Mouse (Mus musculus): Measurements from ENCODE around the gene Acsl1.

GRCm38 (mm10) chr8:46533926-46534325, 63.1 kb downstream of the Acsl1 start:
- TF ChIP-seq ETS1 (IDR thresholded peaks at IDR 0.05; ENCODE audit: low read depth, low read length) (no peak), USF1 (IDR thresholded peaks at IDR 0.05; ENCODE audit: low read depth, low read length) (no peak), CTCF (IDR thresholded peaks at IDR 0.05 in 2 of 3, conservative IDR thresholded peaks at IDR 0.05 in 1 of 3; ENCODE audit: control insufficient read depth in 1 of 3, insufficient read depth in 1 of 3, low read depth in 2 of 3, low read length in 3 of 3, poor library complexity in 1 of 3, severe bottlenecking in 1 of 3) (no peak), RCOR1 (IDR thresholded peaks at IDR 0.05; ENCODE audit: low read depth, low read length) (no peak), NRF1 (IDR thresholded peaks at IDR 0.05; ENCODE audit: insufficient read depth, low read depth, low read length, poor library complexity, severe bottlenecking) (no peak), MAX (IDR thresholded peaks at IDR 0.05; ENCODE audit: low read length) (no peak), CHD1 (IDR thresholded peaks at IDR 0.05; ENCODE audit: low read depth, low read length) (no peak), HCFC1 (IDR thresholded peaks at IDR 0.05; ENCODE audit: low read depth, low read length) (no peak), SIN3A (IDR thresholded peaks at IDR 0.05; ENCODE audit: low read length) (no peak), GABPA (IDR thresholded peaks at IDR 0.05; ENCODE audit: low read depth, low read length) (no peak), TAL1 (IDR thresholded peaks at IDR 0.05; ENCODE audit: low read length) (no peak), MYC (IDR thresholded peaks at IDR 0.05; ENCODE audit: low read depth, low read length) (no peak), EP300 (IDR thresholded peaks at IDR 0.05; ENCODE audit: low read depth in 1 of 2, low read length in 2 of 2) (no peak)
